Mouse (Mus musculus) lung, embryonic 16.5 days (tissue): Measurements from ENCODE around the gene Srek1. TPM values are rescaled to one million over a fixed set of nuclear protein-coding genes. Genes with fewer than 3 reads are reported as not detected.

Experiments used
- ATAC-seq: fragments of 200-750 bp; cut with Nextera tagmentation; 2 replicates; pipeline ENCODE4 v1.8.0; 2017; ENCODE audit warnings: low read depth, mild to moderate bottlenecking, moderate library complexity
- H3K27ac ChIP-seq: fragments of 300-500 bp; sonication (generic); 2 replicates; pipeline ENCODE4 v1.5.1; 2014; ENCODE audit warnings: mild to moderate bottlenecking, control low read depth, low read length
- H3K27me3 ChIP-seq: fragments of 300-500 bp; sonication (generic); 2 replicates; pipeline ENCODE4 v1.6.1; 2014; ENCODE audit warnings: low read depth, low read length, mixed read lengths; ENCODE audit not compliant: control insufficient read depth, insufficient read depth
- H3K36me3 ChIP-seq: fragments of 300-500 bp; sonication (generic); 2 replicates; pipeline ENCODE4 v1.6.1; 2014; ENCODE audit warnings: low read length; ENCODE audit not compliant: control insufficient read depth, insufficient read depth
- H3K4me1 ChIP-seq: fragments of 300-500 bp; sonication (generic); replicated peaks from 2 replicates; pipeline ENCODE4 v1.6.1; 2014; ENCODE audit warnings: low read length, mixed read lengths; ENCODE audit not compliant: control insufficient read depth, insufficient read depth
- H3K4me2 ChIP-seq: fragments of 300-500 bp; sonication (generic); 2 replicates; pipeline ENCODE4 v1.6.1; 2014; ENCODE audit warnings: low read depth, low read length, control low read depth
- H3K4me3 ChIP-seq: fragments of 300-500 bp; sonication (generic); 2 replicates; pipeline ENCODE4 v1.5.1; 2014; ENCODE audit warnings: mild to moderate bottlenecking, low read length, control low read depth
- H3K9ac ChIP-seq: fragments of 300-500 bp; sonication (generic); 2 replicates; pipeline ENCODE4 v1.6.1; 2014; ENCODE audit warnings: low read length, control low read depth
- H3K9me3 ChIP-seq: fragments of 300-500 bp; sonication (generic); 2 replicates; pipeline ENCODE4 v1.6.1; 2016; ENCODE audit warnings: low read length; ENCODE audit not compliant: control insufficient read depth
- WGBS: fragments of 180-500 bp; shearing (Covaris S2); extraction: QIAGEN DNeasy Blood & Tissue Kit; methylation state at CpG from one replicate; pipeline ENCODE4 v1.1.7; 2014; 5-methylcytosine and 5-hydroxymethylcytosine counted together
- polyA plus RNA-seq: library from polyadenylated mRNA; unstranded; fragments of >200 nt; fragmentation: Nextera tagmentation; extraction: Ambion mirVana; gene quantifications from 2 replicates; pipeline ENCODE4 v1.2.1, GENCODE M21; 2015

Srek1 gene
- polyA plus RNA-seq, 1 experiment from 2014 or later = 72.1 TPM

DNA sequence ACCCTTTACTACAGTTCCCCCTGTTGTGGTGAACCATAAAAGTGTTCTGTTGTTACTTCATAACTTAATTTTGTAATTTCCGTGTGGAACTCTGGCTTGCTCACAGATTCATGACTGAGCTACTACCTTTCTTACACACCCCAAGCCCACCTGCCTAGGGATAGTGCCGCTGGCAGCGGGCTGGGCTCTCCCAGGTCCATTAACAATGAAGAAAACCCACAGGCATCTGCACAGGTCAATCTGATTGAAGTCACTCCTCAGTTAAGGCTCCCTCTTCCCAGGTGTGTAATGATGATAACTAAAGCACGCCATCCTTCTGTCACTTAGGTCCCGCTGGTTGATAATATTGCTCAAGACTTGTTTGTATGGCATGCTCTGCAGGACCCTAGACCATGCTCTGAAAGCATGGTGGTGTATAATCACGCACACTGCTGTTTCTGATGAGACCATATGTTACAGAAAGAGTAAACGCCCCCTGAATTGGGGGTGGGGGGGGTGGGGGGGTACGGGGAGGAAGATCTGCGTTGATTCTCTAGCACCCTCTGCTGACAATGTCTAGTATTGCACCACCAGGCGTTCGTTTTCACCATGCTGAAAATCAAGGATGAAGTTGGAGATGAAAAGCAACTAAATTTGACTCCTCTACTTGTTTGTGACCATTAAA, 5.6 kb upstream of the Srek1 start:
- H3K27ac ChIP-seq = no peak overlapping the region
- H3K4me2 ChIP-seq = no peak overlapping the region; the same call in 1 of the 2 replicates
- no peak overlapping the region for H3K4me3 ChIP-seq
- no peaks in the 10 kb centered on the region for H3K9me3 ChIP-seq
- no peak overlapping the region for H3K9ac ChIP-seq
- ATAC-seq = no peak
- 31% methylated on average over 11 of the region's 11 CpGs for WGBS
- H3K4me1 ChIP-seq = no peaks in the 10 kb centered on the region
- H3K36me3 ChIP-seq = no peaks in the 10 kb centered on the region
- H3K27me3 ChIP-seq = no peaks in the 10 kb centered on the region

DNA sequence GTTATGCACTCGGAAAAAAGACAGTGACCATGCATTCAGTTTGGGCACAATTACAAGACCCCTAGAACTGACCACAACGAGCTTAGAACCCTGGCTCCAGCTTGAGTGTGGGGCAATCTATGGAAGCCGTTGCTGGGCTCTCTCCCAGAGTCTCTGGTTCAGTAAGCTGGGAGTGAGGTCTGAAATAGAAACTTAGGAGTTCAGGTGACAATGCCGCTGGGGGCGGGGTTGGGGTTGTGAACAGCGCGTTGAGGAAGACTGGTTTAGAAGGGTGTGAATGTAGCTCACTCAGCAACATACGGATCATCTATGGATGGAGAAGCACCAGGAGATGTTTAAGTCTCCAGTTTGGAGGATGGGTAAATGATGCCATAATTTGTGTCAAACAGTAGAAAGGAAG, 2.7 kb upstream of the Srek1 start:
- WGBS = 70% methylated on average over 8 of the region's 8 CpGs
- H3K4me1 ChIP-seq = peaks cover 7% of the 10 kb centered on the region
- no peak overlapping the region for H3K9ac ChIP-seq
- ATAC-seq = no peak
- H3K4me3 ChIP-seq = no peak overlapping the region
- H3K4me2 ChIP-seq = no peak overlapping the region
- H3K36me3 ChIP-seq = no peaks in the 10 kb centered on the region
- no peak overlapping the region for H3K27ac ChIP-seq
- H3K9me3 ChIP-seq = no peaks in the 10 kb centered on the region
- no peaks in the 10 kb centered on the region for H3K27me3 ChIP-seq

DNA sequence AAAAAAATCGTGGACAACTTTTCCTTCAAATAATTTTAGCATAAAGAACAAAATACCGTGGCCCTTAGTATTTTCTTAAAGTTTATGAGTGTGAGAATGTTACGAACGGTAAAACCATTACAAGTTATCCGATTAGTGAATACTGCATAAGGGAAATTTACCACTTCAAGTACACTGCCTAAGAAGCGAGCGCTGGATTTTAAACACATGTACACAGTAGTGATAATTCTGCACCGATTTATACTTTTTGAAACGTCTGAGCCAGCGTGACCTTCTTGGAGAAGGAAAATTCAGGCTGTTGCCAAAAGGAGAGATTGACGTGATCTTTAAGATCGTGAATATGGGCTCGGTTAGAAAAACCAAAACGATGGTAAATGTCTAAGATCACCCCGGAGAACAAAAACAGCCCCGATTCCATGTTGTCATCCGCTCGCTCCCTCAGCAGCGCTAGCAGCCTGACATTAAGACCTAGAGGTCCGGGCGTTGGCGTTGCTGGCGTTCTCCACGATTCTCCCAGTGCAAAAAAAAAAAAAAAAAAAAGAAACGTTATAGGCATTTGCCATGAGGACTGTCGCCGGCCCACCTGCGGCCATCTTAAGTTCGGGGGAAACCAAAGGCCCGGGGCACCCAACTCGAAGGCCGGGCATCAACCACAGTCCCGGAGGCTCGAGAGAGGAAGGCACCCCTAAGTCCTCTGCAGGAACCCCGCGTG, 845 bp downstream of the Srek1 start:
- H3K36me3 ChIP-seq = no peaks in the 10 kb centered on the region; the same call in 1 of the 2 replicates
- H3K4me2 ChIP-seq = peak overlapping the region; percentile 59
- WGBS = under 1% methylated on average over 36 of the region's 36 CpGs
- H3K9me3 ChIP-seq = no peaks in the 10 kb centered on the region
- ATAC-seq = peak; percentile 67
- peak overlapping the region; percentile 99 for H3K27ac ChIP-seq
- peak overlapping the region; percentile 92 for H3K9ac ChIP-seq
- H3K4me3 ChIP-seq = peak overlapping the region; percentile 77
- peaks cover 13% of the 10 kb centered on the region for H3K4me1 ChIP-seq
- no peaks in the 10 kb centered on the region for H3K27me3 ChIP-seq

DNA sequence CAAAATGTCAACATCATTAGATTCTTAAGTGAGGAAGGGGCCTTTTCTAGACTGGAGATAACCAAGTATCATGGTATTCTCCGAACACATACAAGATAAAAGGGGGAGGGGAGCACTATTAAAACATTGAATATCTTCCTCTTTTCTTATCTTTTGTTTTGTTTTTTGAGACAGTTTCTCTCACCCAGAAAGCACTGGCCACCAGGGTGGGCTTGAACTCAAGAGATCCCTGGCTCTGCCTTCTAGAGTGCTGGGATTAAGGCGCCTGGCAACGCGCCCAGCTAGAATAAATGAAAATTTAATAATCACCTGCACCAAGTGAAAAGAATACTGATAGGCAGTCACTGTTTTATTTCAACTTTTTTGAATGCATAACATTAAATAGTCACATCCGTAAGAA, 1.5 kb downstream of the Srek1 start:
- Histone ChIP-seq H3K4me1 (peaks cover 13% of the 10 kb centered on the region), H3K4me2 (peak overlapping the region; percentile 59), H3K9ac (peak overlapping the region; percentile 6), H3K27me3 (no peaks in the 10 kb centered on the region), H3K4me3 (peak overlapping the region; percentile 31), H3K9me3 (no peaks in the 10 kb centered on the region), H3K36me3 (no peaks in the 10 kb centered on the region; the same call in 1 of the 2 replicates), H3K27ac (no peak overlapping the region)
- no peak for ATAC-seq
- 13% methylated on average over 5 of the region's 5 CpGs for WGBS

DNA sequence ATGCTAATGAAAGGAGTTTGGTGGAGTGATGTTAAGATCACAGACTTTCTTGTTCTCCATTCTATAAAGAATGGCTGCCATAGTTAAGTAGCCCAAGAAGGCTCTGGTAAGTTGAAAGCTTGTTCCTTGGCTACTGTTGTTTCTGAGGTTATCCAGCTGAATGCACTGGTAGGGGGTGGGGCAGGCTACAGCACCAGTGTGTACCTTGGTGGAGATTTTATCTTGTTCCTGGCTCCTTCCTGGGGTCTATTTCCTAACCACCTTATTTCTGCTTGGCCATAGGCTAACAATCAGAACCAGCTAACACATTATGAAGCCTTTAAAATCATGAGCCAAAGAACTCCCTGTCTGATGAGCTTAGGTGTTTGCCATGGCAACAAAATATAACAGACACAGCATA, 3.6 kb downstream of the Srek1 start:
- peaks cover 13% of the 10 kb centered on the region for H3K4me1 ChIP-seq
- H3K4me2 ChIP-seq = no peak overlapping the region
- no peaks in the 10 kb centered on the region for H3K9me3 ChIP-seq
- peaks cover 6% of the 10 kb centered on the region for H3K36me3 ChIP-seq
- H3K9ac ChIP-seq = no peak overlapping the region
- no peaks in the 10 kb centered on the region for H3K27me3 ChIP-seq
- no peak for ATAC-seq
- no peak overlapping the region for H3K4me3 ChIP-seq
- no peak overlapping the region for H3K27ac ChIP-seq

DNA sequence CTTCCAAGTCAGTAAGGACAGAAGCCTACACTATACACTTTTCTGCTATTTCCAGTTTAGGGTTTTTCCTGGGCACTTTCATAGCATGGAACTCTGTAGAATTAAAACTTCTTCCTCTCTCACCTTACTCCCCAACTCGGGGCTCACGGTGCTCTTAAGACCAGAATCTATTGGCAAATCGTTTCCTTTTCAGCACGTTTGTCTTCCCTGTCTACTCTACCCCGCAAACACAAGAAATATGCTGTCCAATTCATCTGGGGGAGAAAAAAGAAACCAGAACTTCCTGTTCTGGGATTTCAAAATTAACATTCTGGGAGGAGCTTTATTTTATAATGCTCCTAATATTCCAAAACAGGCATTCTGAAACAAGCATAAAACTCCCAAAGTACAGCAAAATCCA, 6.5 kb downstream of the Srek1 start:
- Histone ChIP-seq H3K4me2 (no peak overlapping the region), H3K4me3 (no peak overlapping the region), H3K36me3 (peaks cover 12% of the 10 kb centered on the region), H3K9ac (no peak overlapping the region), H3K9me3 (no peaks in the 10 kb centered on the region), H3K27me3 (no peaks in the 10 kb centered on the region), H3K27ac (no peak overlapping the region), H3K4me1 (peaks cover 12% of the 10 kb centered on the region)
- WGBS = 55% methylated on average over 5 of the region's 5 CpGs
- no peak for ATAC-seq

DNA sequence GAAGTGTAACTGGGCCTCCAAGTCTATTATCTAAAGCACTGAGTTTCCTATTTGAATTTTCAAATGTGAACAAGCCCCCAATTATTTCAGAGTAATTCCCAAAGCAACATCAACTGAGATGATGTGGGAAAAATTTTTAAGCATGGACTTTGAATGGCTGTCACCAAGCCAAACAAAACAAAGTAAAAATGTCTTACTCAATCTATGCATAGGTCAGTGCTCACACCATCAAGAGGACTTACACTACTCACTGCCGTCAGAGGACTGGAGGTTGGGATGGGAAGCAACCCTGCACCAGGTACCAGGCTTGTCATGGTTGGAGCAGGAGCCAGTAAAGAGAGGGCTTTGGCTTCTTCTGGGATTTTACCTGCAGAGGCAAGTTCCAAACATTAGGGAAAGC, 10.8 kb downstream of the Srek1 start:
- no peak overlapping the region for H3K4me2 ChIP-seq
- H3K9me3 ChIP-seq = no peaks in the 10 kb centered on the region
- WGBS = 60% methylated on average over 1 of the region's 1 CpGs
- H3K4me3 ChIP-seq = no peak overlapping the region
- ATAC-seq = no peak
- no peaks in the 10 kb centered on the region for H3K27me3 ChIP-seq
- H3K4me1 ChIP-seq = no peaks in the 10 kb centered on the region
- H3K27ac ChIP-seq = no peak overlapping the region
- H3K36me3 ChIP-seq = peaks cover 25% of the 10 kb centered on the region
- H3K9ac ChIP-seq = no peak overlapping the region

DNA sequence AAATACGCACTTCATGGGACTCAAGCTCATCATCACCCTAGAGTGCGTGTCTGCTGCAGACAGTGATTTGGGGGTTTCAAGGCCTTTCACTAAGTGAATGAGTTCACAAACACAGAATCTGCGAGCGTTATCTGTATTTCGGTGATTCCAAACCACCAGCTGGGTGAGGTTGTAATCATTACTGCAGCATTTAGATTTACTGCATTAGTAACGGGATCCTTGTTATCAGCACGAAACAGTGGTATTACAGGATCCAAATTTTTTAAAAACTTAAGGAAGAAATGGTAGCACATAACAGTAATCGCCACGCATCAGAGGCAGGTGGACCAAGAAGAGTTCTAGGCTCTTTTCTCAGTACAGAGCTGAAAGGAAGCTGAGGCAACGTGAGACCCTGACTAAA, 12.4 kb downstream of the Srek1 start:
- WGBS = 88% methylated on average over 10 of the region's 10 CpGs
- Histone ChIP-seq H3K4me3 (no peak overlapping the region), H3K9ac (no peak overlapping the region), H3K4me2 (no peak overlapping the region), H3K27me3 (no peaks in the 10 kb centered on the region), H3K4me1 (no peaks in the 10 kb centered on the region), H3K9me3 (no peaks in the 10 kb centered on the region), H3K27ac (no peak overlapping the region), H3K36me3 (peaks cover 37% of the 10 kb centered on the region)
- ATAC-seq = no peak

DNA sequence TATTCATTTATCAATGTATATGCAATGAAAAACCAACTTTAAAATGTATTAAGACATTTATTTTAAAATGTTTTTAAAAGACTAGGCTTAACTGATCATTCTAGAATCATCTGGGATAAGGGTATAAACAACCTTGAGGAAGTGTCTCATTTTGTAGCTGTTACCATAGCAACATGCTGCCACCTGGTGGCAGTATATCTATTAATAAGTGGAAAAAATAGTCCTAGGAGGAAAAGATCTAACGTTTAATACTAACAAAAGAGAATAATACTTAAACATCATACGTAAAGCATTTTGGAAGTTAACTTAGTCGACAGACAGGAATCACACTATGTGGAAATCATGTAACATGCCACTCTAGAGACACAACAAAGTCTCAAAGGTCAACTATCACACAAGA, 23.0 kb downstream of the Srek1 start:
- Histone ChIP-seq H3K4me3 (no peak overlapping the region), H3K9me3 (no peaks in the 10 kb centered on the region), H3K9ac (no peak overlapping the region), H3K4me1 (no peaks in the 10 kb centered on the region), H3K27me3 (no peaks in the 10 kb centered on the region), H3K36me3 (peaks cover 41% of the 10 kb centered on the region), H3K27ac (no peak overlapping the region), H3K4me2 (no peak overlapping the region)
- 31% methylated on average over 3 of the region's 3 CpGs for WGBS
- no peak for ATAC-seq
